Mouse (Mus musculus) heart, adult 18-20 months (tissue): ENCODE measurements at regions not wholly inside any gene's neighbourhood (a gene's known extent, or its start where the extent isn't known, plus 50 kb on each side); places are given as distances from the start of the nearest gene placed in this dataset.

Experiments
- DNase-seq, 2 experiments: peaks; one replicate each; pipeline ENCODE4 v3.0.0; 2021 to 2022; ENCODE audit warnings: mixed read lengths in 1 of 2

- DNase-seq: no peak
These were observed 87.1 kb downstream of the Ankrd50 start for GRCm38 (mm10) chr3:38397615-38397956.

DNA sequence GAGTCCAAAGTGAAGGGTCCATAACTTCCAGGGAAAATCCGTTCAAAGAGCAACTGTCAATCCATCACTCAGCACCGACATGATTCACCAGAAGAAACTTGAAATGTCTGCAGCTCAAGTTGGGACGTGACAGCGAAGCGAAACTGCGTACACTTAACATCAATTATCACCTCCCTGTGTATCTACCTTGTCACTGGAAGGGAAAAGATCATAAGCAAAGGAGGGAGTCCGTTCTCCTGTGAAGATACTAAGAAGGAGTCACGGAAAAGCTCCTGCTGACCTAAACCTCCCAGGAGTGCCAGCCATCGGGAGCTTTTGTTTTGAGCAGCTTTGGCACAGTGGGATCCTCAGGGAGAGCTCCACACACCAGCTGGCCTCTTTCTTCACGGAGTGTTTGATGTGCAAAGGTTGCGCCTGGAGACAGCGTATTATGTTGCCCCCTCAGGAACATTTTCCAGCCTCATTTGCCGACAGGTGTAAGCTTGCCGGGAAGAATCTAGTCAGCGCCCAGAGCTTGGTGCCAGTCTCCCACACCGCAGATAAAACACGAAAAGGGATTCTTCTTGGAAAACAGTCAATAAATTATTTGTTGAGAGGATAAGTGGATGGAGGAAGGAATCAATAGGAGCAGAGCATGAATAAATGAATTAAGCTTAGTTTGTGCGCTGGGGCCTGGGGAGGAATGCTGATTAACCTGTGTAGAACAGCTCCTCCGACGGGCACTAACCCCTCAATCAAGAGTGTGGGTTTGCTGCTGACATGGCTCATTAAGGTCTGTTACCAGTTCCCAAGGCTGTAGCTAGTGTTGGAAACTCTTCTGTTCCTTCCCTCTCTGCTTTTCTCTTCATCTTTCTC is 87.7 kb downstream of the Ankrd50 start:
- no peak for DNase-seq

DNA sequence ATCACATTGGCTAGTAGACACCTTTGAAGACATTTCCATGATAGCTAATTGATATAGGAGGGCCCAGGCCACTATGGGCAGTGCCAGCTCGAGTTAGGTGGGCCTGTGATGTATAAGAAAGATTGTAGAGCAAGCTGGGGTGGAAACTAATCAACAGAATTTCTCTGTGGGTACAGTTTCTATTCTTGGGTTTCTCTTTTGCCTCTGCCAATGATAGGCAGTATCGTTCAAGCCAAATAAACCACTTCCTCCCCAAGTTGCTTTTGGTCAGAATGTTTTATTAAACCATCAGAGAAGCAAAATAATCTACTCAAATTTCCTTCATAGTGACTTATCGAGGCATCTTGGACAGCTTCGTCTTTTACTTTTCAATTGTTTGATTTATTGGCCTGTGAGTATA is 90.3 kb downstream of the Ankrd50 start:
- no peak for DNase-seq

GRCm38 (mm10) chr3:38389647-38390046 is 95.0 kb downstream of the Ankrd50 start:
- no peak for DNase-seq

DNA sequence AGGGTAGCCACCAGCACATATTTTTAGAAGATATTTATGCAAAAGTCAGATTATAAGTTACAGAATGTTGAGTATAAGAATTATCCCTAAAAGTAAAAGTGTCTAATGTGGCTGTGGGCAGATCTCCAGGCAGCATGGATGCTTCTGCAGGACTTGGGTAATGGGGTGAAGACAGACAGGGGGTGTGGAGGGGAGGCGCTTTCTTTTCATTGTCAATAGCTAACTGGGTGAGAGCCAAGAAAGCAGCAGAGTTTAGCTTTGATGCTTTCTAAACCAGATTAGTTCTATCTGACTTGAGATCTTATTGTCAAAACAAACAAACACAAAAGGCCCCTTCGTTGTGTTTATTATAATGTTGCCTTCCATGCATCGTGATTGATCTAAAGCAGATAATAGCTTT is 95.7 kb downstream of the Ankrd50 start:
- DNase-seq: no peak

DNA sequence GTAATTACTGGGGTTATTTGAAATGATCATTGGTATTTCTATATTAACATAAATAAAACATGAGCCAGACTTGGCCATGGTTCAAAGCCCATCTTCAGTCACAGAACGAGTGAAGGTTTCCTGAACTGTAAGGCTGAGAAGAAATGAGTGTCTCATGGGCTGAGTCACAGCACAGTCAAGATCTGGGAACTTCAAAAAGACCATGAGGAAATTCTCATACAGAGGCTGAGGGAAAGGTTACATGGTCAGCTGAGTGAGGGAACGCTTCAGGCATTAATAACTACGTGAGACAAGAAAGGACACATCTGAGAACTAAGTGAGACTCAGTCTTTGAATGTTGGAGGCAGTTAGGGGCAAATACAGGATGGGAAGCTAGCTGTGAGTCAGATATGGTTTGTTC is 101.9 kb downstream of the Ankrd50 start:
- DNase-seq: no peak

DNA sequence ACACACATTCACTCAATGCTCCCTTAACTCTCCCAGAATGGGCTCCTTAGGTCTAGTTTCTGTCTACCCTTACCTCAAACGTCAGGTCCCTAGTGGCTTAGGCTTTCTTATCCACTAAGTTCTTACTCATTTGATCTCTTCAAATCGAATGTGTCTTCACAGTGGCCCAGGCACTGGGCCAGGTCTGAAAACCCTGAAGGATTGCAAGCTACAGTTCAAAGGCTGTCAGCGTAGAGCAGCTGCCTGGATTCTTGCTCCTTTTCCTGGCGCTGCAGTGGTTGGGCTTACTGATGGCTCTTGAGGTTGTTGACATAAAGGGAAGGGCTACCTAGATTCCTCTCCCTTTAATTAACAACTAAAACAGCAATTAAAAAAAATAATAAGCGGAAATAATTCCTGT is 103.0 kb downstream of the Ankrd50 start:
- DNase-seq: peak in 1 of 2 experiments; percentile 29

GRCm38 (mm10) chr3:38373690-38374089 is 111.0 kb downstream of the Ankrd50 start:
- DNase-seq: no peak

GRCm38 (mm10) chr3:38371702-38372101 is 112.9 kb downstream of the Ankrd50 start:
- peak in 1 of 2 experiments; percentile 45 for DNase-seq

DNA sequence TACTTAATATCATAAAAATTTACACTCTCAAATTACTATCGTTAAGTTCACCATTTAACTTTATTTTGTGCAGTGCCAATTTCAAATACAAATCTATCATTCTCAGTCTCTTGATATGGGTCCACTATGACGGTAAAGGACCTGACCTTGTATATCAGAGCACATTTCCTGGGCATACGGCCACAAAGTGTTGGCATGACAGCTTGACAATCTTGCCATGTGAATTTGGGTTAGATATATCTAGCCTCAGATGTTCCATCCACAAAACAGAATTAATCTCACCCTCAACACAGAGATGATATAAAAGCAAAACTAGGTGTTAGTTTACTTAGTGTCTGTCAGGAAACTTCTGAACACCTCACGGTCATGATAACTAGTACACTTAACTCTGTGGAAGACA is 120.8 kb downstream of the Ankrd50 start:
- DNase-seq: peak; percentile 75 to 76

GRCm38 (mm10) chr3:38361411-38361810 is 123.2 kb downstream of the Ankrd50 start:
- DNase-seq: no peak

GRCm38 (mm10) chr3:38360974-38361373 is 123.7 kb downstream of the Ankrd50 start:
- no peak for DNase-seq

- DNase-seq: peak in 1 of 2 experiments; percentile 36
These were observed 124.2 kb downstream of the Ankrd50 start for GRCm38 (mm10) chr3:38360421-38360921.

GRCm38 (mm10) chr3:38357905-38358491 is 126.6 kb downstream of the Ankrd50 start:
- DNase-seq: peak; percentile 63 to 78

GRCm38 (mm10) chr3:38344283-38344682 is 140.4 kb downstream of the Ankrd50 start:
- no peak for DNase-seq

DNA sequence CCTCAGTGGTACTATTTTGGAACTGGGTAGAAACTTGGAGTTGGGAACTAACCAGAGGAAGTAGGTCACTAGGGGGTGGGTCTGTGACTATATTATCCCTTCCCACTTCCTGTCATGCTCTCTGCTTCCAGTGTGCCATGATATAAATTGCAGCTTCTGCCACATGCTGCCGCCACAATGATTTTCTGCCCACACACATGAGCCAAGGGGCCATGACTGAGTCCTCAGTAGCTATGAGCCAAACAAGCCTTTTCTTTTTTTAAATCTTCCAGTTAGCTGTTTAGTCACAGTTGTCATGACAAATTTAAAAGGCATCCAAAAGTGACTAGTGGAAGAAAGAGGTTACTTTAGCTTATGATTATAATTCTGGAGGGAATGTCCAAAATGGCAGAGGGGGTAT is 143.0 kb downstream of the Ankrd50 start:
- DNase-seq: no peak

GRCm38 (mm10) chr3:38333321-38333910 is 151.2 kb downstream of the Ankrd50 start:
- DNase-seq: no peak

DNA sequence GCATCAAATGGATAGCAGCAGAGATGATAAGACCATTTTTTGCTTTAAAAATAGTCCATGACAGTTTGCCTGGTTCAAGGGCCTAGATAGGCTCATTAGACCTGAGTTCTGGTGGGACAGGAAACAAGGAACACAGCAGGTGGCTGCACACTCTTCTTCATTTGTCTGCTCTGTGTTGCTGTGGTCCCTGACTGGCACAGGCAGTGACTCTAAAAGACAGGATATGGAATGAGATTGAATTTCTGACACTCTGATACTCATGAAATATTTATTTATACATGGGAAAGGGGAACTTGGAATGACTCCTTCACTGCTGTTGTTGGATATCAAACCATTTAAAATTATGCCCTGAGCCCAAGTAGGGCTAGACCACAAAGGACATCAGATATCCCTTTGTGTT is 153.5 kb downstream of the Ankrd50 start:
- DNase-seq: no peak

DNA sequence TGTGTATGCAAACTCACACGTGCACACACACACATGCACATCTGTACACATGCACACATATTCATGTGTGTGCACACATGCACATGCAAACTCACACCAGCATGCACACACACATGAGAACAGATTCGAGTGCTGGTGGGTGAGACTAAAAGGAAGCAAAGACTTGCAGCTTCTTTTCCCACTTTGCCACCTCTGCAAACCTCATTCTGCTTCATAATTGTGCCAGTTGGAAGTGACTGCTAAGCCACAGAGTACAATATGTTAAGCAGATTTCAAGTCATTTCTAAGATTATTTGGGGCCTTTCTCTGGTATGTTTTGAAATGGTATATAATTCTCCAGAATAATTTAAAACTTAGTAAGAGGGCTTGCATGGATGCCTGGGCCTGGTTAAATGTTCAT is 157.4 kb downstream of the Ankrd50 start:
- no peak for DNase-seq

DNA sequence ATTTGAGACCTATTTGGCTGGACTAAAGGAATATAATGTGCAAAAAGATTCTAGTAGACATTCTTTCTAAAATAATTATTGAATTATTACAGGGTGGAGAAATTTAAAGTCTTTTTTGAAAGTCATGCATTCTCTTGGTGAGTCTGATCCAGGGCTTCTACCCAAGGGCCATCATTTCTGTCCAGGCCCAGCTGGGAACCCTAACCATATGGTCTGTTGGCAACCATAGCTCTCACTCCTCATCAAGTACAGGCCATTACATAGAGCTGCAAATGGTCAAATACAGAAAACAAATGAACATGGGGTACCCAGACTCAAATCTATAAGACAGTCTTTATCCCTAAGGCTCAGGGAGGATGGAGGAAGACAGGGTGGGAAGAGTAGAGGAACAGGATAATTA is 158.4 kb downstream of the Ankrd50 start:
- no peak for DNase-seq

DNA sequence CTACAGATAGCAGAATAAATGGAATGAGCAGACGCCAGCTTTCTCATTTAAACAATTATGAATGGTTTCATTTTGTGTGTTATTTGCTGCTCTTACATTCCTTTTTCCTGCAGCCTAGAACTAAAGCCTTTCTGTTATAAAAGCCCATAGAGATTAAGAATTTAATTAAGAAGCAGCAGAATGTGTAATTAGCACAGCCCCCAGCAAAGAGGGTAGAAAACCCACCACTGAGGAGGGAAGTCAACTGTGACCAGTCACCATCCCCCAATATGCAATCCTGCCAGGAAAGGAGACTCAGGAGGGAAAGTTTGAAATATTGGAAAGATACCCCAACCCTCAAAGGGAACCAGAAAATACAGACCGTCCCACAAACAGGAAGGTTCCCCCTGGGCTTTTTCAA is 160.0 kb downstream of the Ankrd50 start:
- no peak for DNase-seq

GRCm38 (mm10) chr3:38322426-38322825 is 162.2 kb downstream of the Ankrd50 start:
- DNase-seq: peak; percentile 82 to 90

- no peak for DNase-seq
These were observed 163.0 kb downstream of the Ankrd50 start for GRCm38 (mm10) chr3:38321620-38322019.
